Mouse (Mus musculus) hindbrain, embryonic 11.5 days (tissue): Measurements from ENCODE around the gene Arhgef33. TPM values are rescaled to one million over a fixed set of nuclear protein-coding genes. Genes with fewer than 3 reads are reported as not detected.

Experiments used
- ATAC-seq: fragments of 200-750 bp; cut with Nextera tagmentation; 2 replicates; pipeline ENCODE4 v1.8.0; 2017; ENCODE audit warnings: mild to moderate bottlenecking, moderate TSS enrichment, moderate library complexity; ENCODE audit not compliant: low FRiP score
- DNase-seq: peaks from one replicate; pipeline ENCODE4 v3.0.0-alpha.2; 2015; ENCODE audit warnings: low spot score
- H3K27ac ChIP-seq: fragments of 300-500 bp; sonication (generic); 2 replicates; pipeline ENCODE4 v1.5.1; 2014; ENCODE audit warnings: mild to moderate bottlenecking, low read depth, low read length
- H3K27me3 ChIP-seq: fragments of 300-500 bp; sonication (generic); 2 replicates; pipeline ENCODE4 v1.6.1; 2014; ENCODE audit warnings: mild to moderate bottlenecking, low read length, moderate library complexity, mixed read lengths; ENCODE audit not compliant: control insufficient read depth, insufficient read depth
- H3K36me3 ChIP-seq: fragments of 300-500 bp; sonication (generic); 2 replicates; pipeline ENCODE4 v1.6.1; 2014; ENCODE audit warnings: mild to moderate bottlenecking, low read length, moderate library complexity, mixed read lengths; ENCODE audit not compliant: control insufficient read depth, insufficient read depth
- H3K4me1 ChIP-seq: fragments of 300-500 bp; sonication (generic); replicated peaks from 2 replicates; pipeline ENCODE4 v1.6.1; 2014; ENCODE audit warnings: low read length, mixed read lengths; ENCODE audit not compliant: control insufficient read depth, insufficient read depth
- H3K4me2 ChIP-seq: fragments of 300-500 bp; sonication (generic); replicated peaks from 2 replicates; pipeline ENCODE4 v1.6.1; 2014; ENCODE audit warnings: mild to moderate bottlenecking, low read depth, low read length
- H3K4me3 ChIP-seq: fragments of 300-500 bp; sonication (generic); 2 replicates; pipeline ENCODE4 v1.5.1; 2014; ENCODE audit warnings: low read depth, low read length
- H3K9ac ChIP-seq: fragments of 300-500 bp; sonication (generic); 2 replicates; pipeline ENCODE4 v1.6.1; 2014; ENCODE audit warnings: low read depth, low read length
- H3K9me3 ChIP-seq: fragments of 300-500 bp; sonication (generic); 2 replicates; pipeline ENCODE4 v1.6.1; 2016; ENCODE audit warnings: low read length; ENCODE audit not compliant: control insufficient read depth
- WGBS: fragments of 180-500 bp; shearing (Covaris S2); extraction: QIAGEN DNeasy Blood & Tissue Kit; methylation state at CpG from one replicate; pipeline ENCODE4 v1.1.7; 2014; 5-methylcytosine and 5-hydroxymethylcytosine counted together
- polyA plus RNA-seq: library from polyadenylated mRNA; unstranded; fragments of >200 nt; fragmentation: Nextera tagmentation; extraction: Ambion mirVana; gene quantifications from 2 replicates; pipeline ENCODE4 v1.2.1, GENCODE M21; 2014

Arhgef33 gene
- polyA plus RNA-seq, 1 experiment from 2014 or later: 1.7 TPM

DNA sequence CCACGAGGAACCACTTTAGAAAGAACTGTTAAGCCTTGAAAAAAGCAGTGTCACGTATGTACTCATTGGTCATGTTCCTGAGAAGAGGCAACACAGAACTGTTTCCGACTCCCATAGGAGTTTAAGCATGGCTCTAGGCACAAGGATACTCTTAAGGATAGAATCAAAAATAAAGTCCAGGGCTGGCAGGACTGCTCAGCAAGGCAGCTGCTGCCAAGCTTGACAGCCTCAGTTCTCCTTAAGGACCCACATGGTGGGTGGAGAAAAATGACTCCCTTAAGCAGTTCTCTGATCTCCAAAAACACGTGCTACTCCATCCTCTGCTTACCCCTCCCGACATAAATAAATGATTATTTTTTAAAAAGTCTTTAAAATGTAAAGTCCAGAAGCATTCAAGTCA is 128.5 kb downstream of the Arhgef33 start:
- Histone ChIP-seq H3K9me3 (no peaks in the 10 kb centered on the region), H3K9ac (no peak overlapping the region), H3K4me2 (no peak overlapping the region), H3K36me3 (0 out of 2 replicates have a peak, but pooled peaks cover 2% of the 10 kb centered on the region), H3K4me3 (no peak overlapping the region), H3K27me3 (no peaks in the 10 kb centered on the region), H3K4me1 (no peaks in the 10 kb centered on the region), H3K27ac (no peak overlapping the region)
- ATAC-seq (no peak), DNase-seq (no peak)
- WGBS: 89% methylated on average over 5 of the region's 5 CpGs

- Histone ChIP-seq H3K4me3 (no peak overlapping the region), H3K27ac (no peak overlapping the region), H3K9ac (no peak overlapping the region), H3K36me3 (peaks cover 8% of the 10 kb centered on the region), H3K9me3 (no peaks in the 10 kb centered on the region), H3K27me3 (no peaks in the 10 kb centered on the region), H3K4me1 (no peaks in the 10 kb centered on the region), H3K4me2 (no peak overlapping the region)
- DNase-seq (no peak), ATAC-seq (no peak)
- 93% methylated on average over 7 of the region's 7 CpGs for WGBS
Observed at GRCm38 (mm10) chr17:80445433-80445832, 138.2 kb downstream of the Arhgef33 start.

- 93% methylated on average over 5 of the region's 5 CpGs for WGBS
- H3K27me3 ChIP-seq: no peaks in the 10 kb centered on the region
- no peak for ATAC-seq
- no peak overlapping the region for H3K27ac ChIP-seq
- H3K4me1 ChIP-seq: no peaks in the 10 kb centered on the region
- no peak for DNase-seq
- no peaks in the 10 kb centered on the region for H3K9me3 ChIP-seq
- no peak overlapping the region for H3K9ac ChIP-seq
- H3K36me3 ChIP-seq: peaks cover 8% of the 10 kb centered on the region
- no peak overlapping the region for H3K4me2 ChIP-seq
- no peak overlapping the region for H3K4me3 ChIP-seq
Observed at GRCm38 (mm10) chr17:80446470-80446869, 139.3 kb downstream of the Arhgef33 start.

Other genes starting within 250 kb of the Arhgef33 start
- 123 and 132 TPM in 2 replicates for gene Hnrnpll, start 245.1 kb upstream of the Arhgef33 start, polyA plus RNA-seq
- gene Galm, start 179.9 kb upstream of the Arhgef33 start, polyA plus RNA-seq: 7.8 and 9.1 TPM in 2 replicates
- gene Srsf7, start 100.1 kb upstream of the Arhgef33 start, polyA plus RNA-seq: 773 and 810 TPM in 2 replicates
- gene Ttc39d, start 99.9 kb upstream of the Arhgef33 start, polyA plus RNA-seq: 0.20 TPM in 1 of 2 replicates, not detected in the other
- gene Gemin6, start 83.0 kb upstream of the Arhgef33 start, polyA plus RNA-seq: 37.9 and 41.5 TPM in 2 replicates
- gene Morn2, start 17.2 kb upstream of the Arhgef33 start, polyA plus RNA-seq: 32.0 and 38.6 TPM in 2 replicates
- gene Dhx57, start 16.9 kb upstream of the Arhgef33 start, polyA plus RNA-seq: 23.3 and 25.7 TPM in 2 replicates
- 1.8 and 1.9 TPM in 2 replicates for gene Gm10190, start 66.1 kb downstream of the Arhgef33 start, polyA plus RNA-seq
- gene Sos1, start 173.0 kb downstream of the Arhgef33 start, polyA plus RNA-seq: 9.0 and 11.5 TPM in 2 replicates